Mouse (Mus musculus): ENCODE measurements around the gene Zfp831.

- no peak for TF ChIP-seq GATA1 (IDR thresholded peaks at IDR 0.05; ENCODE audit: low read length)
- TF ChIP-seq TAL1 (IDR thresholded peaks at IDR 0.05; ENCODE audit: low read length) = no peak
Observed at GRCm38 (mm10) chr2:174673592-174674286, 30.4 kb downstream of the Zfp831 start.
